Comparison of ENCODE assay signal across 22 mouse cellular contexts in genomic region chr11:44784255-44785029, GRCm38 (mm10).
DNase-seq lines count a peak whose midpoint lies in the region; ATAC-seq lines count a peak whose summit lies in the region.
"Had no signal": no experiment of that assay in that cellular context is flagged by ENCODE, and none has a peak within 500 bp of the region (broad histone marks: within the 10 kb centered on the region; RNA-seq: fewer than 3 reads in every experiment).

No protein-coding gene starts in this region.

- no peaks in the 10 kb centered on the region for H3K36me3 ChIP-seq in hindbrain, embryonic 13.5 days
- no peaks in the 10 kb centered on the region for H3K36me3 ChIP-seq in hindbrain, embryonic 12.5 days
- no peaks in the 10 kb centered on the region for H3K36me3 ChIP-seq in neural tube, embryonic 12.5 days
- H3K36me3 ChIP-seq in hindbrain, embryonic 16.5 days (ENCODE audit: control insufficient read depth, insufficient read depth, low read length), result no peaks in the 10 kb centered on the region
- H3K36me3 ChIP-seq: embryonic facial prominence, embryonic 12.5 days; heart, embryonic 15.5 days; intestine, embryonic 15.5 days had no signal

- H3K4me2 ChIP-seq in hindbrain, embryonic 13.5 days, result peak overlapping the region; percentile 32; the same call in 1 of the 2 replicates
- no peak overlapping the region for H3K4me2 ChIP-seq in hindbrain, embryonic 12.5 days (replicated peaks)
- H3K4me2 ChIP-seq in neural tube, embryonic 12.5 days (replicated peaks), result peak overlapping the region; percentile 31; the same call in 1 of the 2 replicates
- H3K4me2 ChIP-seq in hindbrain, embryonic 16.5 days (ENCODE audit: low read length), result peak overlapping the region; percentile 3
- H3K4me2 ChIP-seq: embryonic facial prominence, embryonic 12.5 days; heart, embryonic 15.5 days; intestine, embryonic 15.5 days had no signal

- H3K9me3 ChIP-seq in hindbrain, embryonic 13.5 days, result no peaks in the 10 kb centered on the region
- H3K9me3 ChIP-seq in hindbrain, embryonic 12.5 days (replicated peaks), result no peaks in the 10 kb centered on the region
- no peaks in the 10 kb centered on the region for H3K9me3 ChIP-seq in neural tube, embryonic 12.5 days
- no peaks in the 10 kb centered on the region for H3K9me3 ChIP-seq in hindbrain, embryonic 16.5 days (ENCODE audit: control insufficient read depth, low read length)
- H3K9me3 ChIP-seq: embryonic facial prominence, embryonic 12.5 days; heart, embryonic 15.5 days; intestine, embryonic 15.5 days had no signal

- H3K27ac ChIP-seq in hindbrain, embryonic 13.5 days, result peak overlapping the region; percentile 58
- no peak overlapping the region for H3K27ac ChIP-seq in hindbrain, embryonic 12.5 days
- no peak overlapping the region for H3K27ac ChIP-seq in neural tube, embryonic 12.5 days
- no peak overlapping the region for H3K27ac ChIP-seq in hindbrain, embryonic 16.5 days (ENCODE audit: low read depth, low read length)
- H3K27ac ChIP-seq: embryonic facial prominence, embryonic 12.5 days; gastrocnemius, adult 2 months; heart, embryonic 15.5 days; intestine, embryonic 15.5 days; macrophage had no signal

- DNase-seq in neural tube, embryonic 10.5 days (ENCODE audit: extremely low spot score, low spot score), result no peak
- DNase-seq in embryo, embryonic 11 days, result no peak
- no peak for DNase-seq in heart, adult 11 months
- DNase-seq: cerebellum, adult 18-20 months; cerebellum, postnatal 14 days; gastrocnemius, adult 2 months; heart, postnatal 36 days; kidney, adult 9 months; kidney, postnatal 14 days; left cerebral cortex, postnatal 4 days; right cerebral cortex, postnatal 25 days; spleen, adult 18-20 months had no signal

- H3K4me3 ChIP-seq in hindbrain, embryonic 13.5 days, result no peak overlapping the region
- no peak overlapping the region for H3K4me3 ChIP-seq in hindbrain, embryonic 12.5 days
- H3K4me3 ChIP-seq in neural tube, embryonic 12.5 days, result no peak overlapping the region
- no peak overlapping the region for H3K4me3 ChIP-seq in hindbrain, embryonic 16.5 days (ENCODE audit: low read length)
- H3K4me3 ChIP-seq: embryonic facial prominence, embryonic 12.5 days; gastrocnemius, adult 2 months; heart, embryonic 15.5 days; intestine, embryonic 15.5 days had no signal

- H3K27me3 ChIP-seq in hindbrain, embryonic 13.5 days, result no peaks in the 10 kb centered on the region
- H3K27me3 ChIP-seq in hindbrain, embryonic 12.5 days, result no peaks in the 10 kb centered on the region
- no peaks in the 10 kb centered on the region for H3K27me3 ChIP-seq in neural tube, embryonic 12.5 days (replicated peaks)
- H3K27me3 ChIP-seq in hindbrain, embryonic 16.5 days (replicated peaks; ENCODE audit: control insufficient read depth, insufficient read depth, low read length), result no peaks in the 10 kb centered on the region
- H3K27me3 ChIP-seq: embryonic facial prominence, embryonic 12.5 days; heart, embryonic 15.5 days; intestine, embryonic 15.5 days; Patski had no signal

- 48% methylated on average over 14 of the region's 14 CpGs for WGBS in hindbrain, embryonic 13.5 days
- WGBS in hindbrain, embryonic 12.5 days, result 60% methylated on average over 14 of the region's 14 CpGs
- 49% methylated on average over 14 of the region's 14 CpGs for WGBS in neural tube, embryonic 12.5 days
- 40% methylated on average over 14 of the region's 14 CpGs for WGBS in hindbrain, embryonic 16.5 days

- H3K9ac ChIP-seq in hindbrain, embryonic 13.5 days, result no peak overlapping the region
- H3K9ac ChIP-seq in hindbrain, embryonic 12.5 days, result no peak overlapping the region
- H3K9ac ChIP-seq in neural tube, embryonic 12.5 days, result no peak overlapping the region
- no peak overlapping the region for H3K9ac ChIP-seq in hindbrain, embryonic 16.5 days (ENCODE audit: low read depth, low read length)
- H3K9ac ChIP-seq: embryonic facial prominence, embryonic 12.5 days; heart, embryonic 15.5 days; intestine, embryonic 15.5 days had no signal

- peaks cover 38% of the 10 kb centered on the region for H3K4me1 ChIP-seq in hindbrain, embryonic 13.5 days (replicated peaks)
- H3K4me1 ChIP-seq in hindbrain, embryonic 12.5 days, result peaks cover 14% of the 10 kb centered on the region
- peaks cover 19% of the 10 kb centered on the region for H3K4me1 ChIP-seq in neural tube, embryonic 12.5 days
- peaks cover 5% of the 10 kb centered on the region; the same call in 1 of the 2 replicates for H3K4me1 ChIP-seq in hindbrain, embryonic 16.5 days (ENCODE audit: control insufficient read depth, insufficient read depth, low read depth, low read length)
- H3K4me1 ChIP-seq: heart, embryonic 15.5 days; intestine, embryonic 15.5 days had no signal

- no peak for ATAC-seq in hindbrain, embryonic 13.5 days (ENCODE audit: low FRiP score)
- ATAC-seq in hindbrain, embryonic 12.5 days (ENCODE audit: low FRiP score), result no peak
- ATAC-seq in neural tube, embryonic 12.5 days (ENCODE audit: low FRiP score, low read depth), result no peak
- ATAC-seq in hindbrain, embryonic 16.5 days, result 0 out of 2 replicates have a peak, but pooled peaks have one; percentile 40
- ATAC-seq: intestine, embryonic 15.5 days; lung, postnatal 0 days; Patski had no signal
